Mouse (Mus musculus) small intestine, adult 2 months (tissue): Measurements from ENCODE around the gene Ptpro.

Experiments used
- CTCF ChIP-seq: fragments of 200-500 bp; IDR thresholded peaks from 2 replicates; pipeline ENCODE4 v1.5.1; 2012; ENCODE audit warnings: low read depth, mild to moderate bottlenecking, control low read depth, inconsistent platforms, low read length, moderate library complexity, mixed read lengths; ENCODE audit not compliant: insufficient replicate concordance, insufficient read length; ENCODE audit errors: extremely low read depth
- POLR2A ChIP-seq: fragments of 200-500 bp; IDR thresholded peaks from 2 replicates; pipeline ENCODE4 v1.6.1; 2012; ENCODE audit warnings: low read depth, mild to moderate bottlenecking, control low read depth, inconsistent platforms, low read length, moderate library complexity

GRCm38 (mm10) chr6:137405690-137406089 is 153.6 kb downstream of the Ptpro start:
- TF ChIP-seq CTCF = no peak
- TF ChIP-seq POLR2A = no peak
